Mouse (Mus musculus): ENCODE measurements around the gene Il6ra. TPM values are rescaled to one million over a fixed set of nuclear protein-coding genes. Genes with fewer than 3 reads are reported as not detected.

The Il6ra gene
- polyA plus RNA-seq, 1 experiment from 2014 or later, result 29.9 TPM

GRCm38 (mm10) chr3:89830815-89831591 lies 82.0 kb downstream of the Il6ra start, which contains the start of gene She:
Gene She, plus strand, starts transcription at chr3:89831370.
- WGBS (ENCODE audit: missing documents), result 8% methylated on average over 90 of the region's 96 CpGs
- no peak within 1 kb of the TSS for H3K27ac ChIP-seq
- H3K36me3 ChIP-seq (ENCODE audit: inconsistent target), result no peaks in the 10 kb centered on the region
- no peaks in the 10 kb centered on the region for H3K79me2 ChIP-seq (ENCODE audit: inconsistent target)
- no peak within 1 kb of the TSS for H3K4me3 ChIP-seq (ENCODE audit: inconsistent target)

GRCm38 (mm10) chr3:89826295-89826694 lies 86.7 kb downstream of the Il6ra start:
- no peaks in the 10 kb centered on the region for H3K36me3 ChIP-seq (ENCODE audit: inconsistent target)
- H3K4me3 ChIP-seq (ENCODE audit: inconsistent target), result no peak overlapping the region
- H3K79me2 ChIP-seq (ENCODE audit: inconsistent target), result no peaks in the 10 kb centered on the region
- H3K27ac ChIP-seq, result no peak overlapping the region
- 84% methylated on average over 3 of the region's 3 CpGs for WGBS (ENCODE audit: missing documents)

- WGBS (ENCODE audit: missing documents), result 62% methylated on average over 2 of the region's 2 CpGs
- Histone ChIP-seq H3K27ac (no peak overlapping the region), H3K79me2 (ENCODE audit: inconsistent target) (no peaks in the 10 kb centered on the region), H3K36me3 (ENCODE audit: inconsistent target) (no peaks in the 10 kb centered on the region), H3K4me3 (ENCODE audit: inconsistent target) (no peak overlapping the region)
These were observed 89.4 kb downstream of the Il6ra start for GRCm38 (mm10) chr3:89823594-89823993.

DNA sequence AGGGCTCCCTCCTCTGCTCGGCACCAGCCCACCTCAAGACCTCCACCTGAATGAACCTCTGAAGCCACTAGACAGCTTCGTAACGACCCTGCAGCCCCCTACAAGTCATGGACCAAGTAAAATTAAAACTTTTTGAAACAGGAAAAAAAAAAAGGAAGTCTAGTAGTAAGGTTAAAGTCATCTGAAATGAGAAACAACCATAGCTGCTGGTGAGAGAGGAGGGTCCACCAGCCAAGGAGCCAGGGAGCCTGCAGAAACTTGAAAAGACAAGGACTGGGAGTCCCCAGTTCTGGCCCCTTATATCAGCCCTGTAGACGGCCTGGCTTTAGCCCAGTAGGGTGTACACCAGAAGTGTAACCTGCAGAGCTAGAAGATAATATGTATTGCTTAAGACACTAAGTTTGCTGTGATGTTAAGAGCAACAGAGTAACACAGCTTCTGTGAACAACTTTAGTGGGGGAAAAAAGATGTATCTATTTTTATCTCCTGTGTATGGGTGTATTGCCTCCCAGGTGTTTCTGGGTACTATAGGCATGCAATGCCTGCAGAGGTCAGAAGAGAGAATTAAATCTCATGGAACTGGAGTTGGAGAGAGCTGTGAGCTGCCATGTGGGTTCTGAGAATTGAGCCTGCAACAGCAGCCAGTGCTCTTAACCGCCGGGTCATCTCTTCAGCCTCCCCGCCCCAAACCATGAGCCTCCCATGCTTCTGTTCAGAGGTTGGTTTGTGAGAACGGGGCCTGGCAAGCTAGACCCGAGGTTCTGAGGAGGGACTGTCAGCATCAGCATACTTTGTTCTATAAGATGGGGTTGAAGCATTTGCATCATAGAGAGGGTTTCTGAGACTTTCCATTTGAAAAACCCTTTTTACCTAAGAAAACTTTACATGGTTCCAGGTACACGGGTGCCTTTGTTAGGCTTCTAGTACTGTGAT lies 91.2 kb downstream of the Il6ra start:
- no peak overlapping the region for H3K4me3 ChIP-seq (ENCODE audit: inconsistent target)
- no peaks in the 10 kb centered on the region for H3K79me2 ChIP-seq (ENCODE audit: inconsistent target)
- no peak overlapping the region for H3K27ac ChIP-seq
- H3K36me3 ChIP-seq (ENCODE audit: inconsistent target), result no peaks in the 10 kb centered on the region
- WGBS (ENCODE audit: missing documents), result 68% methylated on average over 9 of the region's 10 CpGs

DNA sequence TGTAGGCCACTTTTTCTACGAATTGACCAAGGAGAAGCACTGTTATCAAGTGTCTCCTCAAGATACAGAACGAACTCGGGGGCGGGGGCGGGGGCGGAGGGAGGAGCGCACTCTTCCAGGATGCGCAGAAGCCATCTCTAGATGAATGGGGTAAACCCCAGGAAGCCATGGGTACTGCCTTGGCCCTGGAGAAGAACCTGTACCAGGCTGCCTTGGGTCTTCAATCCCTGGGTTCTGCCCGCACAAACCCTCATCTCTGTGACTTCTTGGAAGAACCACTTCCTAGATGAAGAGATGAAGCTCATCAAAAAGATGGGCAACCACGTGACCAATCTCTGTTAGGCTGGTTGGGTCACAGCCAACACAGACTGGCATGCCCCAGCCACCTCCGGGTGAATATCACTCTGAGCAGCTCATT lies 91.9 kb downstream of the Il6ra start:
- WGBS (ENCODE audit: missing documents), result 73% methylated on average over 11 of the region's 11 CpGs
- no peak overlapping the region for H3K27ac ChIP-seq
- no peaks in the 10 kb centered on the region for H3K79me2 ChIP-seq (ENCODE audit: inconsistent target)
- no peak overlapping the region for H3K4me3 ChIP-seq (ENCODE audit: inconsistent target)
- no peaks in the 10 kb centered on the region for H3K36me3 ChIP-seq (ENCODE audit: inconsistent target)

DNA sequence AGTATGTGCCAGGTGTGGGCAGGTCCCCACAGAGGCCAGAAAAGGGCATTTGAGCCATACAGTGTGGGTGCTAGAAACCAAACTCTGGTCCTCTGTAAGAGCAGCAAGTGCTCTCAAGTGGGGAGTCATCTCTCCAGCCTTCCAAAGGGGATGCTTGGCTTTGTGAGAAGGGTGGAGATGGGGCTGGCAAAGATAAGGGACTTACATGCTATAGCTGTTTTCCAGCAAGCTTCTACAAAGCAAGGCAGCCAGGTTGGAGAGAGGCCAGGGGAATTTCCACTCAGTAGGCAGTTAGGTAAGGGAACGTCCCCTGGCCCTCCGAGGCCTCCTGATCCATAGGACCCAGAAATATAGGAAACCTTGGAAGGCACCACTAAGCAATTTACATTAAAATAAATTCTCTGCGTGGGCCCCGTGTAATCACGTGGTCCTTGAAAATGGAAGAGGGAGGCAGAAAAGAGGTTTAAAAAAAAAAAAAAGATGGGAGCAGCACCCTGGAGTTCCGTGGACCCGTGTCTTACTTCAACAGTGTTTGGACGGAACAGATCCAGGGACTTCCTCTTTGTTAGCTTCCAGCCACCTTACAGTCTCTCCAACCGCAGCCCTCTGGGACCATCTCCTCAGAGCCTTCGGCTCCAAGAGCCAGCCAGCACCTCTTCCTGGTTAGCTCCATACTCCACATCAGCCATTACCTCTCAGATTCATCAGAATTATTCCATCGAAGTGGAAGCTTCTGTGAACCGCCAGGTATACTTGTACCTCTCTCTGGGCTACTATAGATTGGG lies 92.5 kb downstream of the Il6ra start:
- Histone ChIP-seq H3K36me3 (ENCODE audit: inconsistent target) (no peaks in the 10 kb centered on the region), H3K79me2 (ENCODE audit: inconsistent target) (no peaks in the 10 kb centered on the region), H3K4me3 (ENCODE audit: inconsistent target) (no peak overlapping the region), H3K27ac (no peak overlapping the region)
- 84% methylated on average over 11 of the region's 12 CpGs for WGBS (ENCODE audit: missing documents)

GRCm38 (mm10) chr3:89819897-89820296 lies 93.1 kb downstream of the Il6ra start:
- no peak overlapping the region for H3K27ac ChIP-seq
- WGBS (ENCODE audit: missing documents), result 21% methylated on average over 7 of the region's 7 CpGs
- H3K4me3 ChIP-seq (ENCODE audit: inconsistent target), result no peak overlapping the region
- no peaks in the 10 kb centered on the region for H3K36me3 ChIP-seq (ENCODE audit: inconsistent target)
- no peaks in the 10 kb centered on the region for H3K79me2 ChIP-seq (ENCODE audit: inconsistent target)

DNA sequence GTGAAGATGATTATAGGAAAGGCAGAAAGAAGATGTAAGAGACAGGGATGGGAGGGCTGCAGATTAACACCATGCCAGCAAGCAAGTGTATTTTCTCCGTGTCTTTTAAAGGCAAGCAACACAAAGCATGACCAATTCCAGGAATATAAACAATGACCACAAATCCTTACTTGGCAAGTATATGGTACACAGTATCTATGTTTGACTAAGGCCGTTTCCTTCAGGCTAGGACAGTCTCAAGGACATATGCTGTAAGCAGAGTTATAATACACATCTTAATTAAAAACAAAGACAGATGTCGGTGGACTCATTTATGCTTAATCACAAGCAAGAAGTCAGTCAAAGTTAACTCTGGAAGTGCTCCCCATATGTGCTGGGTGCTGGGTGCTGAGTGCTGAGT lies 94.4 kb downstream of the Il6ra start:
- no peaks in the 10 kb centered on the region for H3K36me3 ChIP-seq (ENCODE audit: inconsistent target)
- no peak overlapping the region for H3K27ac ChIP-seq
- H3K4me3 ChIP-seq (ENCODE audit: inconsistent target), result no peak overlapping the region
- no peaks in the 10 kb centered on the region for H3K79me2 ChIP-seq (ENCODE audit: inconsistent target)
- WGBS (ENCODE audit: missing documents), result 98% methylated on average over 3 of the region's 3 CpGs

GRCm38 (mm10) chr3:89817056-89817455 lies 95.9 kb downstream of the Il6ra start:
- Histone ChIP-seq H3K36me3 (ENCODE audit: inconsistent target) (no peaks in the 10 kb centered on the region), H3K4me3 (ENCODE audit: inconsistent target) (no peak overlapping the region), H3K79me2 (ENCODE audit: inconsistent target) (no peaks in the 10 kb centered on the region), H3K27ac (no peak overlapping the region)
- WGBS (ENCODE audit: missing documents), result 65% methylated on average over 4 of the region's 4 CpGs

Other genes with a start within 250 kb of the Il6ra start
- gene Adar, start 198.2 kb downstream of the Il6ra start, polyA plus RNA-seq (2018), result 44.2 to 86.6 TPM (median 45.0 TPM) in 3 replicates
- gene Chrnb2, start 148.6 kb downstream of the Il6ra start, polyA plus RNA-seq (2018), result 0.20 to 0.30 TPM (median 0.26 TPM) in 3 replicates
- gene Ube2q1, start 139.6 kb downstream of the Il6ra start, polyA plus RNA-seq (2018), result 104 to 201 TPM (median 119 TPM) in 3 replicates
- not detected in 3 replicates for gene She, start 81.8 kb downstream of the Il6ra start, polyA plus RNA-seq (2018)
- 8.0 to 10.1 TPM (median 10.0 TPM) in 3 replicates for gene Atp8b2, start 50.3 kb upstream of the Il6ra start, polyA plus RNA-seq (2018)
- gene Hax1, start 85.6 kb upstream of the Il6ra start, polyA plus RNA-seq (2018), result 77.9 to 113 TPM (median 113 TPM) in 3 replicates
- gene 4933434E20Rik, start 138.4 kb upstream of the Il6ra start, polyA plus RNA-seq (2018), result 49.4 to 76.1 TPM (median 71.0 TPM) in 3 replicates
- 160 to 411 TPM (median 185 TPM) in 3 replicates for gene Ubap2l, start 139.4 kb upstream of the Il6ra start, polyA plus RNA-seq (2018)
- 516 to 899 TPM (median 852 TPM) in 3 replicates for gene Tpm3, start 159.5 kb upstream of the Il6ra start, polyA plus RNA-seq (2018)
- 0.04 TPM in 1 of 3 replicates, not detected in the others for gene Nup210l, start 190.9 kb upstream of the Il6ra start, polyA plus RNA-seq (2018)